Mouse (Mus musculus): ENCODE measurements around the gene Rnls. TPM values are rescaled to one million over a fixed set of nuclear protein-coding genes. Genes with fewer than 3 reads are reported as not detected.

Rnls gene
- polyA plus RNA-seq, 1 experiment from 2014 or later: 7.4 TPM

- no peak for ATAC-seq (ENCODE audit: insufficient number of reproducible peaks, insufficient read depth, low FRiP score, low read depth)
- H3K4me1 ChIP-seq (ENCODE audit: control insufficient read depth, insufficient read depth, low read length): no peaks in the 10 kb centered on the region
- no peak overlapping the region for H3K9ac ChIP-seq (replicated peaks; ENCODE audit: low read depth, low read length)
- no peak overlapping the region for H3K4me2 ChIP-seq (replicated peaks; ENCODE audit: low read depth, low read length)
- no peak overlapping the region for H3K27ac ChIP-seq (ENCODE audit: low read length)
- no peak overlapping the region for H3K4me3 ChIP-seq (ENCODE audit: low read depth, low read length)
- 45% methylated on average over 4 of the region's 4 CpGs for WGBS
- H3K36me3 ChIP-seq (ENCODE audit: control insufficient read depth, insufficient read depth, low read length): no peaks in the 10 kb centered on the region
- no peaks in the 10 kb centered on the region for H3K27me3 ChIP-seq (ENCODE audit: control insufficient read depth, insufficient read depth, low read length)
- no peaks in the 10 kb centered on the region for H3K9me3 ChIP-seq (ENCODE audit: control insufficient read depth, low read depth, low read length)
Measured at GRCm38 (mm10) chr19:33326706-33327641, 65.1 kb downstream of the Rnls start.

GRCm38 (mm10) chr19:33318785-33319184, 73.3 kb downstream of the Rnls start:
- Histone ChIP-seq H3K9me3 (ENCODE audit: control insufficient read depth, low read depth, low read length) (no peaks in the 10 kb centered on the region), H3K9ac (replicated peaks; ENCODE audit: low read depth, low read length) (no peak overlapping the region), H3K27ac (ENCODE audit: low read length) (no peak overlapping the region), H3K4me3 (ENCODE audit: low read depth, low read length) (no peak overlapping the region), H3K36me3 (ENCODE audit: control insufficient read depth, insufficient read depth, low read length) (no peaks in the 10 kb centered on the region), H3K4me1 (ENCODE audit: control insufficient read depth, insufficient read depth, low read length) (no peaks in the 10 kb centered on the region), H3K4me2 (replicated peaks; ENCODE audit: low read depth, low read length) (no peak overlapping the region), H3K27me3 (ENCODE audit: control insufficient read depth, insufficient read depth, low read length) (no peaks in the 10 kb centered on the region)
- no peak for ATAC-seq (ENCODE audit: insufficient number of reproducible peaks, insufficient read depth, low FRiP score, low read depth)
- WGBS: 53% methylated on average over 1 of the region's 1 CpGs

GRCm38 (mm10) chr19:33317130-33317529, 75.0 kb downstream of the Rnls start:
- H3K27me3 ChIP-seq (ENCODE audit: control insufficient read depth, insufficient read depth, low read length): no peaks in the 10 kb centered on the region
- H3K36me3 ChIP-seq (ENCODE audit: control insufficient read depth, insufficient read depth, low read length): no peaks in the 10 kb centered on the region
- H3K4me1 ChIP-seq (ENCODE audit: control insufficient read depth, insufficient read depth, low read length): no peaks in the 10 kb centered on the region
- no peaks in the 10 kb centered on the region for H3K9me3 ChIP-seq (ENCODE audit: control insufficient read depth, low read depth, low read length)
- no peak overlapping the region for H3K9ac ChIP-seq (replicated peaks; ENCODE audit: low read depth, low read length)
- WGBS: 61% methylated on average over 4 of the region's 4 CpGs
- no peak overlapping the region for H3K27ac ChIP-seq (ENCODE audit: low read length)
- no peak overlapping the region for H3K4me2 ChIP-seq (replicated peaks; ENCODE audit: low read depth, low read length)
- no peak for ATAC-seq (ENCODE audit: insufficient number of reproducible peaks, insufficient read depth, low FRiP score, low read depth)
- H3K4me3 ChIP-seq (ENCODE audit: low read depth, low read length): no peak overlapping the region

GRCm38 (mm10) chr19:33299726-33300292, 92.3 kb downstream of the Rnls start:
- 71% methylated on average over 3 of the region's 3 CpGs for WGBS

GRCm38 (mm10) chr19:33296338-33296737, 95.8 kb downstream of the Rnls start:
- Histone ChIP-seq H3K9ac (replicated peaks; ENCODE audit: low read depth, low read length) (no peak overlapping the region), H3K27me3 (ENCODE audit: control insufficient read depth, insufficient read depth, low read length) (no peaks in the 10 kb centered on the region), H3K36me3 (ENCODE audit: control insufficient read depth, insufficient read depth, low read length) (no peaks in the 10 kb centered on the region), H3K4me1 (ENCODE audit: control insufficient read depth, insufficient read depth, low read length) (no peaks in the 10 kb centered on the region), H3K4me2 (replicated peaks; ENCODE audit: low read depth, low read length) (no peak overlapping the region), H3K27ac (ENCODE audit: low read length) (no peak overlapping the region), H3K4me3 (ENCODE audit: low read depth, low read length) (no peak overlapping the region), H3K9me3 (ENCODE audit: control insufficient read depth, low read depth, low read length) (no peaks in the 10 kb centered on the region)
- WGBS: 41% methylated on average over 2 of the region's 2 CpGs
- no peak for ATAC-seq (ENCODE audit: insufficient number of reproducible peaks, insufficient read depth, low FRiP score, low read depth)

More at GRCm38 (mm10) chr19:33299726-33300292, 92.3 kb downstream of the Rnls start:
- H3K27me3 ChIP-seq (ENCODE audit: control insufficient read depth, insufficient read depth, low read length): no peaks in the 10 kb centered on the region
- no peak for ATAC-seq (ENCODE audit: insufficient number of reproducible peaks, insufficient read depth, low FRiP score, low read depth)
- H3K4me3 ChIP-seq (ENCODE audit: low read depth, low read length): no peak overlapping the region
- no peak overlapping the region for H3K9ac ChIP-seq (replicated peaks; ENCODE audit: low read depth, low read length)
- no peak overlapping the region for H3K4me2 ChIP-seq (replicated peaks; ENCODE audit: low read depth, low read length)
- no peak overlapping the region for H3K27ac ChIP-seq (ENCODE audit: low read length)
- H3K4me1 ChIP-seq (ENCODE audit: control insufficient read depth, insufficient read depth, low read length): no peaks in the 10 kb centered on the region
- no peaks in the 10 kb centered on the region for H3K36me3 ChIP-seq (ENCODE audit: control insufficient read depth, insufficient read depth, low read length)
- H3K9me3 ChIP-seq (ENCODE audit: control insufficient read depth, low read depth, low read length): no peaks in the 10 kb centered on the region

GRCm38 (mm10) chr19:33282985-33283384, 109.1 kb downstream of the Rnls start:
- no peak for ATAC-seq (ENCODE audit: insufficient number of reproducible peaks, insufficient read depth, low FRiP score, low read depth)
- no peaks in the 10 kb centered on the region for H3K36me3 ChIP-seq (ENCODE audit: control insufficient read depth, insufficient read depth, low read length)
- WGBS: 39% methylated on average over 3 of the region's 3 CpGs

GRCm38 (mm10) chr19:33276421-33276820, 115.7 kb downstream of the Rnls start:
- Histone ChIP-seq H3K27me3 (ENCODE audit: control insufficient read depth, insufficient read depth, low read length) (no peaks in the 10 kb centered on the region), H3K9me3 (ENCODE audit: control insufficient read depth, low read depth, low read length) (no peaks in the 10 kb centered on the region), H3K4me3 (ENCODE audit: low read depth, low read length) (no peak overlapping the region), H3K4me2 (replicated peaks; ENCODE audit: low read depth, low read length) (no peak overlapping the region), H3K36me3 (ENCODE audit: control insufficient read depth, insufficient read depth, low read length) (no peaks in the 10 kb centered on the region), H3K27ac (ENCODE audit: low read length) (no peak overlapping the region), H3K4me1 (ENCODE audit: control insufficient read depth, insufficient read depth, low read length) (no peaks in the 10 kb centered on the region), H3K9ac (replicated peaks; ENCODE audit: low read depth, low read length) (no peak overlapping the region)
- ATAC-seq (ENCODE audit: insufficient number of reproducible peaks, insufficient read depth, low FRiP score, low read depth): no peak
- WGBS: 88% methylated on average over 1 of the region's 1 CpGs

More at GRCm38 (mm10) chr19:33282985-33283384, 109.1 kb downstream of the Rnls start:
- Histone ChIP-seq H3K4me1 (ENCODE audit: control insufficient read depth, insufficient read depth, low read length) (no peaks in the 10 kb centered on the region), H3K27ac (ENCODE audit: low read length) (no peak overlapping the region), H3K4me2 (replicated peaks; ENCODE audit: low read depth, low read length) (no peak overlapping the region), H3K27me3 (ENCODE audit: control insufficient read depth, insufficient read depth, low read length) (no peaks in the 10 kb centered on the region), H3K9ac (replicated peaks; ENCODE audit: low read depth, low read length) (no peak overlapping the region), H3K9me3 (ENCODE audit: control insufficient read depth, low read depth, low read length) (no peaks in the 10 kb centered on the region), H3K4me3 (ENCODE audit: low read depth, low read length) (no peak overlapping the region)

GRCm38 (mm10) chr19:33273676-33274075, 118.4 kb downstream of the Rnls start:
- WGBS: 88% methylated on average over 1 of the region's 1 CpGs
- Histone ChIP-seq H3K27me3 (ENCODE audit: control insufficient read depth, insufficient read depth, low read length) (no peaks in the 10 kb centered on the region), H3K27ac (ENCODE audit: low read length) (no peak overlapping the region)

More at GRCm38 (mm10) chr19:33273676-33274075, 118.4 kb downstream of the Rnls start:
- H3K4me2 ChIP-seq (replicated peaks; ENCODE audit: low read depth, low read length): no peak overlapping the region
- no peaks in the 10 kb centered on the region for H3K36me3 ChIP-seq (ENCODE audit: control insufficient read depth, insufficient read depth, low read length)
- H3K4me3 ChIP-seq (ENCODE audit: low read depth, low read length): no peak overlapping the region
- H3K4me1 ChIP-seq (ENCODE audit: control insufficient read depth, insufficient read depth, low read length): no peaks in the 10 kb centered on the region
- H3K9me3 ChIP-seq (ENCODE audit: control insufficient read depth, low read depth, low read length): no peaks in the 10 kb centered on the region
- no peak for ATAC-seq (ENCODE audit: insufficient number of reproducible peaks, insufficient read depth, low FRiP score, low read depth)
- H3K9ac ChIP-seq (replicated peaks; ENCODE audit: low read depth, low read length): no peak overlapping the region
